1 mouse cellular context compared by ENCODE assay signal in genomic region chr2:6598124-6598878, GRCm38 (mm10).
TF ChIP-seq lines count a peak whose summit lies in the region.

No protein-coding gene starts in this region.

TF ChIP-seq in CH12.LX, 34 proteins besides CTCF, POLR2A, EP300 and RAD21 (continued from another document):
- TF ChIP-seq USF1 (IDR thresholded peaks at IDR 0.05; ENCODE audit: low read depth, low read length) (peak; percentile 84), USF2 (conservative IDR thresholded peaks at IDR 0.05; ENCODE audit: low read depth, low read length) (peak; percentile 71), MAZ (IDR thresholded peaks at IDR 0.05; ENCODE audit: low read depth, low read length) (peak; percentile 75), MYC (IDR thresholded peaks at IDR 0.05; ENCODE audit: low read depth, low read length) (peak; percentile 98), NRF1 (IDR thresholded peaks at IDR 0.05; ENCODE audit: low read depth, low read length) (peak; percentile 25; the same call in 1 of the 2 replicates), ZNF384 (IDR thresholded peaks at IDR 0.05; ENCODE audit: low read depth, low read length) (peak; percentile 25; the same call in 1 of the 2 replicates), ZC3H11A (IDR thresholded peaks at IDR 0.05; ENCODE audit: low read depth, low read length) (no peak), SIN3A (IDR thresholded peaks at IDR 0.05; ENCODE audit: low read length) (0 out of 2 replicates have a peak, but pooled peaks have one; percentile 27)
